Mouse (Mus musculus) neural tube, embryonic 14.5 days (tissue): ENCODE measurements around the gene Otud7b. TPM values are rescaled to one million over a fixed set of nuclear protein-coding genes. Genes with fewer than 3 reads are reported as not detected.

ENCODE experiments used
- ATAC-seq: fragments of 200-750 bp; cut with Nextera tagmentation; 2 replicates; pipeline ENCODE4 v1.8.0; 2017; ENCODE audit warnings: low read depth, mild to moderate bottlenecking, moderate TSS enrichment, moderate library complexity
- H3K27ac ChIP-seq: fragments of 300-500 bp; sonication (generic); 2 replicates; pipeline ENCODE4 v1.5.1; 2014; ENCODE audit warnings: low read depth, mild to moderate bottlenecking, control low read depth, low read length, moderate library complexity, mixed read lengths
- H3K27me3 ChIP-seq: fragments of 300-500 bp; sonication (generic); 2 replicates; pipeline ENCODE4 v1.6.1; 2014; ENCODE audit warnings: low read length; ENCODE audit not compliant: control insufficient read depth, insufficient read depth
- H3K36me3 ChIP-seq: fragments of 300-500 bp; sonication (generic); 2 replicates; pipeline ENCODE4 v1.6.1; 2014; ENCODE audit warnings: low read length, mixed read lengths; ENCODE audit not compliant: control insufficient read depth, insufficient read depth
- H3K4me1 ChIP-seq: fragments of 300-500 bp; sonication (generic); 2 replicates; pipeline ENCODE4 v1.6.1; 2014; ENCODE audit warnings: low read length; ENCODE audit not compliant: control insufficient read depth, insufficient read depth
- H3K4me2 ChIP-seq: fragments of 300-500 bp; sonication (generic); 2 replicates; pipeline ENCODE4 v1.6.1; 2014; ENCODE audit warnings: mild to moderate bottlenecking, low read depth, low read length, control low read depth
- H3K4me3 ChIP-seq: fragments of 300-500 bp; sonication (generic); 2 replicates; pipeline ENCODE4 v1.5.1; 2014; ENCODE audit warnings: low read depth, low read length, control low read depth, mixed read lengths
- H3K9ac ChIP-seq: fragments of 300-500 bp; sonication (generic); replicated peaks from 2 replicates; pipeline ENCODE4 v1.6.1; 2014; ENCODE audit warnings: low read depth, mild to moderate bottlenecking, control low read depth, low read length, mixed read lengths
- H3K9me3 ChIP-seq: fragments of 300-500 bp; sonication (generic); 2 replicates; pipeline ENCODE4 v1.6.1; 2016; ENCODE audit warnings: low read length; ENCODE audit not compliant: control insufficient read depth
- WGBS: fragments of 180-500 bp; shearing (Covaris S2); extraction: QIAGEN DNeasy Blood & Tissue Kit; methylation state at CpG from one replicate; pipeline ENCODE4 v1.1.7; 2014; 5-methylcytosine and 5-hydroxymethylcytosine counted together
- polyA plus RNA-seq: library from polyadenylated mRNA; unstranded; fragments of >200 nt; fragmentation: Nextera tagmentation; extraction: Ambion mirVana; gene quantifications from 2 replicates; pipeline ENCODE4 v1.2.1, GENCODE M21; 2014

The Otud7b gene
- polyA plus RNA-seq, 1 experiment from 2014 or later, result 4.6 TPM

DNA sequence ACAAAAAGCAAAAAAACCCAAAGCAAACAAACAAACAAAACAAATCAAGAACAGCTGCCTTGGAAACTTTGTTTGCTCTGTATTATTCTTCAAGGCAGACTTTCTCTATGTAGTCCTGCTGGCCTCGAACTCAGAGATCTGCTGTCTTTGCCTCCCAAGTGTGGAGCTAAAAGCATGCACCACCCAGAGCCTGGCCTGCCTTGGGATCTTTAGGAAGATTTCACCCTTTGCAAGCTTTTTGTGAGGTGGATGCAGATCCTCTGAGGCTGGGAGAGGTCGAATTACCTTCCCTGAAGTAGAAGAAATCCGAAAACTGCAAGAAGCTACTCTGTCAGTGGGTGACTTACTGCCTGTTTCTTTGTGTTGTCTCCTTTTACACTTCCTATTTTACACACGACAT, 39.2 kb upstream of the Otud7b start:
- no peak overlapping the region for H3K4me2 ChIP-seq
- no peaks in the 10 kb centered on the region for H3K4me1 ChIP-seq
- H3K27ac ChIP-seq, result no peak overlapping the region
- no peaks in the 10 kb centered on the region for H3K36me3 ChIP-seq
- no peak overlapping the region for H3K9ac ChIP-seq
- no peaks in the 10 kb centered on the region for H3K27me3 ChIP-seq
- no peaks in the 10 kb centered on the region for H3K9me3 ChIP-seq
- WGBS, result 42% methylated on average over 4 of the region's 4 CpGs
- H3K4me3 ChIP-seq, result no peak overlapping the region
- ATAC-seq, result no peak

DNA sequence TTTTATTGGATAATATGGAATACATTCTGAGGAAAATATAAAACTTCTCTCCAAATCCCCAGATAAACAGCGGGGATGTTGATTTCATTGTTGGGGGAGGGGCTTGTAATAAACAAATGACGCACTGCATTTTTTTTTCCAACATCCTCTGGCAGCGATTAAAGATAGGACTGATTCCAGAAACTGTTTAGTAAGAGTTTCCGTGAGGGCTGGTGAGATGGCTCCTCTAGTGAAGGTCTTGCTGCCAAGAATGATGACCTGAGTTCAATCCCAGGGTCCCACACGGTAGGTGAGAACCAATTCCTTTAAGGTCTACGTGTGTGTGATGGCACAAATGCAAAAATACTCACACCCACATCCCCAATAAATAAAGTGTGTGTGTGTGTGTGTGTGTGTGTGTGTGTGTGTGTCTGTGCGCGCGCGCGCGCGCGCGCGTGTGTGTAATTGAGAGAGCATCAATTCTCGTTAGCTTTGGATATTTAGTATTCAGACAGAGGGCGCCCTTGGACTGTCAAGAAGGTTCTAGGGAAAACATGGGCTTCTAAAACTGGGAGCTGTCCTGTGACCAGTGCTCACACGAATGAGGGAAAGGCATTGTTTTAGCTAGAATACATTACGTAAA, 38.5 kb upstream of the Otud7b start:
- Histone ChIP-seq H3K27me3 (no peaks in the 10 kb centered on the region), H3K27ac (no peak overlapping the region), H3K36me3 (no peaks in the 10 kb centered on the region), H3K9me3 (no peaks in the 10 kb centered on the region), H3K4me2 (no peak overlapping the region), H3K4me3 (no peak overlapping the region), H3K4me1 (no peaks in the 10 kb centered on the region), H3K9ac (no peak overlapping the region)
- ATAC-seq, result no peak; the same call in 1 of the 2 replicates
- WGBS, result 56% methylated on average over 20 of the region's 20 CpGs

DNA sequence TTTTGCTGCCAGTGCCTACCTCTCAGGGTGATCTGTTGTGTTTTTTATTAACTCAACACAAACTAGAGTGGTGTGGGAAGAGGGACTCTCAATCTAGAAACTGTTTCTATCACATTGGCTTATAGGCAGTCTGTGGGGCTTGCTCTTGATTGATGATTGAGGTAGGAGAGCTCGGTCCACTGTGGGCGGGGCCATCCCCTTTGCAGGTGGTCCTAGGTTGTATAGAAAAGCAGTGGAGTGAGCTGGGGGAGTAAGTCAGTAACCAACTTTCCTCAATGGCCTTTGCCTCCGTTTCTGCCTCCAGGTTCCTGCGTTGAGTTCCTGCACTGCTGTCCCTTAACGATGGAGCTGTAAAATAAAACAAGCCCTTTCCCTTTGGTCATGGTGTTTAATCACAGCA, 37.6 kb upstream of the Otud7b start:
- no peaks in the 10 kb centered on the region for H3K9me3 ChIP-seq
- no peak overlapping the region for H3K4me2 ChIP-seq
- no peak overlapping the region for H3K9ac ChIP-seq
- no peak for ATAC-seq
- no peak overlapping the region for H3K4me3 ChIP-seq
- no peak overlapping the region for H3K27ac ChIP-seq
- H3K4me1 ChIP-seq, result no peaks in the 10 kb centered on the region
- H3K27me3 ChIP-seq, result no peaks in the 10 kb centered on the region
- WGBS, result 35% methylated on average over 5 of the region's 5 CpGs
- no peaks in the 10 kb centered on the region for H3K36me3 ChIP-seq

DNA sequence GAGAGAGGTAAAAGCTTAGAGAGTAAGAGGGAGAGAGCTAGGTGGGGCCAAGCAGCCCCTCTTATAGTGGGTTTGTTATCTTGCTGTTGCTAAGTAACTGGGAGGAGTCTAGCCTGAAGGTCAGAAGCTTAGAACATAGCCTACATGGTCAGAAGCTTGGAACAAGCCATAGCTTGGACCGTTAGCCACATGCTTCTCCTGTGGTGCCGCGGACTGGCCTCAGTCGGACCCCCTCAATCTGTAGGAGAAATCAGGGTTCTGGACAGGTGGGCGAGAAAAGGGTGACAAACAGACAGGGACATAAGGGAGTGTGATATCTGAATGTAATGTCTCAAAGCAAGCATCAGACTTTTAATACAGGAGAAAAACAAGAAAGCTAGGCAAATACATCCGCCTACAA, 35.3 kb upstream of the Otud7b start:
- no peaks in the 10 kb centered on the region for H3K9me3 ChIP-seq
- ATAC-seq, result no peak
- no peak overlapping the region for H3K9ac ChIP-seq
- no peak overlapping the region for H3K4me2 ChIP-seq
- H3K27ac ChIP-seq, result no peak overlapping the region
- no peaks in the 10 kb centered on the region for H3K4me1 ChIP-seq
- H3K27me3 ChIP-seq, result no peaks in the 10 kb centered on the region
- 97% methylated on average over 6 of the region's 6 CpGs for WGBS
- H3K36me3 ChIP-seq, result no peaks in the 10 kb centered on the region
- H3K4me3 ChIP-seq, result no peak overlapping the region

DNA sequence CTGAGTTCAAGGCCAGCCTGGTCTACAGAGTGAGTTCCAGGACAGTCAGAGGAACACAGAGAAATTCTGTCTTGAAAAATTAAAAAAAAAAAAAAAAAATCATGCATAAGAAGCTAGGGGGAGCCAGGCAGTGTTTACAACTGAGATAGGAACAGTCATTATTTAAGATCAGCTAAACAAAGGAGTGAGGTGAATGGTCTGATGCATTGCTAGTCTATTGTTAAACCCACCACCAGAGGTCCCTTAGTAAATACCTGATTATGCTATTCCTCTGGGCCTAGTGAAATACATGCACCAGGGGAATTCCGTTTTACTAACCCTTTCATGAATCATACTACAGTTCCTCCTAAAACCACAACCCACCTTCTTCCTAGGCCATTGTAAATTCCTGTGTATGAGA, 34.8 kb upstream of the Otud7b start:
- H3K4me2 ChIP-seq, result no peak overlapping the region
- H3K27me3 ChIP-seq, result no peaks in the 10 kb centered on the region
- no peak overlapping the region for H3K27ac ChIP-seq
- no peak overlapping the region for H3K4me3 ChIP-seq
- no peaks in the 10 kb centered on the region for H3K36me3 ChIP-seq
- no peaks in the 10 kb centered on the region for H3K4me1 ChIP-seq
- H3K9me3 ChIP-seq, result no peaks in the 10 kb centered on the region
- no peak for ATAC-seq
- H3K9ac ChIP-seq, result no peak overlapping the region
- 61% methylated on average over 1 of the region's 1 CpGs for WGBS

DNA sequence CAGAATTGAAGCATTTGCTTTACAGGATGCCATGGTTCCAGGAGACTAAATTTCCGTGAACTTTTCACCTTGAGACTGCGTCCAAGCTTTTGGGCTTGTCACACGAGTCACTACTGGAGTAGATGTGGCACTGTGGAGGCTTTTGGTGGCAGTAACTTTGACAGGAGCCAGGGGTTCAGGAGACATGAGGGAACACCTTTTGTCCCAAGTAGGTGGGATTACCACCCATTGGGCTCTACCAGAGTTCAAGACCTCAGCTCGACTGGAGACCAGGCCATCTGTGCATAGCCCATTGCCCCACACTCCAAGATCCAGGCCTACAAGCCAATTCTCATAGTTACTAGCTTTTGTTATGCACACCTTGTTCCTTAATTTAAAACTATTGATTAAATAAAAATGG, 34.1 kb upstream of the Otud7b start:
- no peak for ATAC-seq
- Histone ChIP-seq H3K4me2 (no peak overlapping the region), H3K9ac (no peak overlapping the region), H3K4me3 (no peak overlapping the region), H3K36me3 (no peaks in the 10 kb centered on the region), H3K9me3 (no peaks in the 10 kb centered on the region), H3K27ac (no peak overlapping the region), H3K4me1 (no peaks in the 10 kb centered on the region), H3K27me3 (no peaks in the 10 kb centered on the region)
- WGBS, result 84% methylated on average over 4 of the region's 4 CpGs

DNA sequence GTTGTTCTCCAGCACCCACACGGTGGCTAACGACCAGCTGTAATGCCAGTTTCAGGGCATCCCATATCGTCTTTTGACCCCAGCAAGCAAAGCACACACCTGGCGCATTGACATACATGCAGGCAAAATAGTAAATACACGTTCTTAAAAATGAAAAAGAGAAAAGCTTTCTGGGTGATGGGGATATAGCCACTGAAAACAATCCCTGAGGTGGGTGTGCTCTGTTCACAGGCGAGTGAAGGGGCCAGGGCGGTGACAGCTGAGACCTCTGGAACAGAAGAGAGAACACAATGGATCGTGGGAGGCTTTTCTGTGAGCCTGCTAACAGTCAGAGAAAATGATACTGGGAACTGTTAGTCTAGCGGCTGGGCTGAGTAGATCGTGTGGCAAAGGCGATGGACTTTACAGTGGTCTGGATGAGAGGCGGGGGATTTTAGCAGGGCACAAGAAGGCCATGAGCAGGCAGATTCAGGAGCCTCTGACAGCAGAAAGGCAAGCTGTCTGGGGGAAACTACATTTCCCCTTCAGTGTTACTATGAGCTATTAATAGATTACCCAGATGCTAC, 31.3 kb upstream of the Otud7b start:
- 65% methylated on average over 12 of the region's 12 CpGs for WGBS
- H3K27ac ChIP-seq, result no peak overlapping the region
- H3K4me3 ChIP-seq, result no peak overlapping the region
- H3K4me1 ChIP-seq, result no peaks in the 10 kb centered on the region
- H3K36me3 ChIP-seq, result no peaks in the 10 kb centered on the region
- no peaks in the 10 kb centered on the region for H3K9me3 ChIP-seq
- H3K9ac ChIP-seq, result no peak overlapping the region
- H3K4me2 ChIP-seq, result no peak overlapping the region
- ATAC-seq, result no peak
- no peaks in the 10 kb centered on the region for H3K27me3 ChIP-seq

DNA sequence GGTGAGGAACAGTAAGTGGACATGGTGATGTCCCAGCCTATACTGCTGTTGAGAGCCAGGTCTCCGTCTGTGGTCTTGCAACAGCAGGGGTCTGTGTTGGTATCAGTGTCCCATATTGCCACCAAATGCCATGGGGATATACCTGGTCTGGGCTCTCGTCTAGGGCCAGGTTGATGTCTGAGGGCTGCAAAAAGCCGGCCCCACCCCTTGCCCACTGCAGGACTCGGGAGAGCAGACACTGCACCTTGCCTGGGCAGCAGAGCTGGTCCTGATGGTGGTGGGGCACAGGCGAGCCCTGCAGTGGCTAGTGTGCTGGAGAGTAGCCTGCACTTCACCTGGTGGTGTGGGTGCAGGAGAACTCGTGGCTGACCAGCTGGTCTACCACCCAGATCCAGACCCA, 26.3 kb upstream of the Otud7b start:
- Histone ChIP-seq H3K9ac (no peak overlapping the region), H3K27me3 (no peaks in the 10 kb centered on the region), H3K36me3 (no peaks in the 10 kb centered on the region), H3K27ac (no peak overlapping the region), H3K4me2 (no peak overlapping the region), H3K4me1 (no peaks in the 10 kb centered on the region), H3K9me3 (no peaks in the 10 kb centered on the region), H3K4me3 (no peak overlapping the region)
- no peak for ATAC-seq
- 77% methylated on average over 6 of the region's 6 CpGs for WGBS

DNA sequence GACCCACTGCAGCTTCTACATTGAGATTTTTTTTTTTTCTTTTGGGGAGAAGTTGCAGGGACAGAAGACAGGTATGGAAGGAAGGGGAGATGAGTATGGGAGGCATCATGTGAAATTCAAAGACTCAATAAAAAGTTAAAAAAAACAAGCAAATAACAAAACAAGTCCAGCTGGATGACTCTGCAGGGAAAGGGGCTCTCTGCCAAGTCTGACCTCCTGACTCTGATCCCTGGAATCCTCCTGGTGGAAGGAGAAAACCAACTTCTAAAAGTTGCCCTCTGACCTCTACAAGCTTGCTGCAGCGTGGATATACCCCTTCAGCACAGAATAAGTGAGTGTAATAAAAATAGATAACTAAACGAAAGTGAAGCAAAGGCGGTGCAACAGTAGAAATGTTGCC, 25.6 kb upstream of the Otud7b start:
- no peak for ATAC-seq
- Histone ChIP-seq H3K27me3 (no peaks in the 10 kb centered on the region), H3K9ac (no peak overlapping the region), H3K4me3 (no peak overlapping the region), H3K27ac (no peak overlapping the region), H3K4me1 (no peaks in the 10 kb centered on the region), H3K36me3 (no peaks in the 10 kb centered on the region), H3K4me2 (no peak overlapping the region), H3K9me3 (no peaks in the 10 kb centered on the region)
- WGBS, result 67% methylated on average over 3 of the region's 3 CpGs
